Mouse (Mus musculus): ENCODE data around the gene Caskin2. TPM values are rescaled to one million over a fixed set of nuclear protein-coding genes. Genes with fewer than 3 reads are reported as not detected.

The Caskin2 gene
- polyA plus RNA-seq, 1 experiment from 2014 or later, result 6.6 TPM

DNA sequence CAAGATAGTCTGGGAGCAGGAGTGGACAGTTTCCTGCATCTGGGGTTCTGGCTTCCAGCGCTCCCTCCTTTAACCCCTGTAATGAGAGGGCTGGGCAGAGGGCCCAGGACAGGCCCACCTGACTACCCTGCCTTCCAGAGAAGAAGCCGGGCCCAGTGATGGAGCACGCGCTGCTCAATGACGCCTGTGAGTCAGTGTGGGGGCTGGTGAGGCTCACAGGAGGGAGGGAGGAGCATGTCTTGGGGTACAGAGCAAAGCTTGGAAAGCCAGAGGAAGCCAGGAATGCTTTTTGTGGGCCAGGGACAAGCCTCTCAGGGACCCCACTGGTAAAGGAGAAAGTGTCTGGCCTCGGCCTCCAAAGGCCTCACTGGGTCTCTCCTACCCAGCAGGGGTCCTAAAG lies 41.2 kb upstream of the Caskin2 start:
- Histone ChIP-seq H3K27ac (replicated peaks) (no peak overlapping the region), H3K9ac (ENCODE audit: low read length) (no peak overlapping the region), H3K27me3 (ENCODE audit: control insufficient read depth, insufficient read depth, low read length) (peaks cover 5% of the 10 kb centered on the region; the same call in 1 of the 2 replicates), H3K9me3 (ENCODE audit: control insufficient read depth, low read length) (no peaks in the 10 kb centered on the region), H3K4me3 (ENCODE audit: low read depth, low read length) (no peak overlapping the region), H3K4me2 (replicated peaks; ENCODE audit: low read depth) (no peak overlapping the region), H3K4me1 (replicated peaks; ENCODE audit: control insufficient read depth, insufficient read depth) (no peaks in the 10 kb centered on the region), H3K36me3 (ENCODE audit: control insufficient read depth, insufficient read depth, low read length) (peaks cover 15% of the 10 kb centered on the region)
- ATAC-seq (ENCODE audit: low FRiP score, low TSS enrichment), result no peak
- no peak for TF ChIP-seq CTCF (IDR thresholded peaks at IDR 0.05; ENCODE audit: low read depth)
- no peak for TF ChIP-seq EP300 (optimal IDR thresholded peaks at IDR 0.05)
- DNase-seq (ENCODE audit: low spot score), result no peak
- WGBS, result 78% methylated on average over 6 of the region's 6 CpGs

DNA sequence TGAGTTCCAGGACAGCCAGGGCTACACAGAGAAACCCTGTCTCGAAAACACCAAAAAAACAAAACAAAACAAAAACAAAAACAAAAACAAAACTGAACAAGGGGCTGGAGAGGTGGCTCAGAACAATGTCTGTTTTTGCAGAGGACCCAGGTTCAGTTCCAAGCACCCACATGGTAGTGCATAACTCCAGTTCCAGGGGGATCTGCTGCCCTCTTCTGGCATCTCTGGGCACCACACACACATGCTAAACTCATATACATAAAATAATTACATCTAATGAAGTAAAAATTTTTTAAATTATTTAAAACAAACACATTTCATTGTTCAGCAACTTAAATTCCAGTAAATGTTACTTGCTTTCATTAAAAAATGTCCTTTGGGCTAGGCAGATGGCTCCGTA lies 32.4 kb upstream of the Caskin2 start:
- Histone ChIP-seq H3K9me3 (ENCODE audit: control insufficient read depth, low read length) (no peaks in the 10 kb centered on the region), H3K36me3 (ENCODE audit: control insufficient read depth, insufficient read depth, low read length) (peaks cover 12% of the 10 kb centered on the region), H3K4me1 (replicated peaks; ENCODE audit: control insufficient read depth, insufficient read depth) (peaks cover 2% of the 10 kb centered on the region; the same call in 1 of the 2 replicates), H3K27me3 (ENCODE audit: control insufficient read depth, insufficient read depth, low read length) (no peaks in the 10 kb centered on the region), H3K4me2 (replicated peaks; ENCODE audit: low read depth) (no peak overlapping the region), H3K4me3 (ENCODE audit: low read depth, low read length) (no peak overlapping the region), H3K9ac (ENCODE audit: low read length) (no peak overlapping the region), H3K27ac (replicated peaks) (no peak overlapping the region)
- WGBS, result 98% methylated on average over 2 of the region's 2 CpGs
- ATAC-seq (ENCODE audit: low FRiP score, low TSS enrichment), result no peak
- TF ChIP-seq CTCF (IDR thresholded peaks at IDR 0.05; ENCODE audit: low read depth) (peak; percentile 44), EP300 (optimal IDR thresholded peaks at IDR 0.05) (no peak)
- no peak for DNase-seq (ENCODE audit: low spot score)

DNA sequence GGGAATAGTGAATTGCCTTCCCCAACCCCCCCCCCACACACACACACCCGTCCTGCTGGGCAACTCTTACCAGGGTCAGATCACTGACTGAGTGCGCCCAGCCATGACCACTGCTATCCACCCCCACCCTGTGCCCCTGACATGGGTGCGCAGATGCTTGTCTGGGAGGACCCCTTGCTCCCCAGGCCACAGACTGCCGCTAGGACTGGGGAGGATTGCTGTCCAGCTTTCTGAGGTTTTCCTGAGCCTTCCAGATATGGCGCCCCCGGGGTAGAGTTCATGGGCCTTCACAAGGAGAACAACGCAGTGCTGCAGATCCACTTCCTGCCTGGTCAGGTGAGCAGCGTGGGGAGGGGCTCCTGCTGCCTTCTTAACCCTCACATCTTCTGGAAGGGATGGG lies 30.8 kb upstream of the Caskin2 start:
- 64% methylated on average over 8 of the region's 8 CpGs for WGBS
- no peak for TF ChIP-seq CTCF (IDR thresholded peaks at IDR 0.05; ENCODE audit: low read depth)
- TF ChIP-seq EP300 (optimal IDR thresholded peaks at IDR 0.05), result no peak
- no peak overlapping the region for H3K9ac ChIP-seq (ENCODE audit: low read length)

DNA sequence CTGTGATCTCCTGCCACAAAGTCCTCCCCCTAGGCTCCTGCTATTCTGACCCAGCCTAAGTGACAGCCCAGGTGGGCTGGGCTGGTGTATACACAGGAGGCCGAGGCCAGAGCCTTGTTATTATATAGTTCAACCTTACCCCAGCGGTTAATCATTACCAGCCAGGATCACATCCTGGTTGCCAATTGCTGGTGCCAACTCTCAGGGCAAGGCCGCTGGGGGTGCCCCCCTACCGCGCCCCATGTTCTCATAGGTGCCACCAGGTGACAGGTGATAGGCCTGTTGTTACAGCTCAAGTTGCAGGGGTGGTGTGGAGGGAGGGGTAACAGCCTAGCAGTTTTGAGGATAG lies 30.4 kb upstream of the Caskin2 start:
- Histone ChIP-seq H3K4me1 (replicated peaks; ENCODE audit: control insufficient read depth, insufficient read depth) (peaks cover 2% of the 10 kb centered on the region; the same call in 1 of the 2 replicates), H3K9me3 (ENCODE audit: control insufficient read depth, low read length) (no peaks in the 10 kb centered on the region), H3K36me3 (ENCODE audit: control insufficient read depth, insufficient read depth, low read length) (peaks cover 3% of the 10 kb centered on the region; the same call in 1 of the 2 replicates), H3K27me3 (ENCODE audit: control insufficient read depth, insufficient read depth, low read length) (no peaks in the 10 kb centered on the region), H3K27ac (replicated peaks) (peak overlapping the region; percentile 88), H3K4me3 (ENCODE audit: low read depth, low read length) (no peak overlapping the region), H3K4me2 (replicated peaks; ENCODE audit: low read depth) (no peak overlapping the region), H3K9ac (ENCODE audit: low read length) (no peak overlapping the region)
- ATAC-seq (ENCODE audit: low FRiP score, low TSS enrichment) (peak; percentile 86), DNase-seq (ENCODE audit: low spot score) (peak; percentile 91)
- WGBS, result 57% methylated on average over 5 of the region's 5 CpGs
- TF ChIP-seq CTCF (IDR thresholded peaks at IDR 0.05; ENCODE audit: low read depth) (no peak), EP300 (optimal IDR thresholded peaks at IDR 0.05) (no peak)

More for the DNA sequence above, 30.8 kb upstream of the Caskin2 start:
- ATAC-seq (ENCODE audit: low FRiP score, low TSS enrichment) (peak; percentile 1; the same call in 1 of the 2 replicates), DNase-seq (ENCODE audit: low spot score) (peak; percentile 55)
- Histone ChIP-seq H3K27me3 (ENCODE audit: control insufficient read depth, insufficient read depth, low read length) (no peaks in the 10 kb centered on the region), H3K4me1 (replicated peaks; ENCODE audit: control insufficient read depth, insufficient read depth) (peaks cover 2% of the 10 kb centered on the region; the same call in 1 of the 2 replicates), H3K4me2 (replicated peaks; ENCODE audit: low read depth) (no peak overlapping the region), H3K27ac (replicated peaks) (peak overlapping the region; percentile 86), H3K9me3 (ENCODE audit: control insufficient read depth, low read length) (no peaks in the 10 kb centered on the region), H3K36me3 (ENCODE audit: control insufficient read depth, insufficient read depth, low read length) (peaks cover 3% of the 10 kb centered on the region; the same call in 1 of the 2 replicates), H3K4me3 (ENCODE audit: low read depth, low read length) (no peak overlapping the region)

DNA sequence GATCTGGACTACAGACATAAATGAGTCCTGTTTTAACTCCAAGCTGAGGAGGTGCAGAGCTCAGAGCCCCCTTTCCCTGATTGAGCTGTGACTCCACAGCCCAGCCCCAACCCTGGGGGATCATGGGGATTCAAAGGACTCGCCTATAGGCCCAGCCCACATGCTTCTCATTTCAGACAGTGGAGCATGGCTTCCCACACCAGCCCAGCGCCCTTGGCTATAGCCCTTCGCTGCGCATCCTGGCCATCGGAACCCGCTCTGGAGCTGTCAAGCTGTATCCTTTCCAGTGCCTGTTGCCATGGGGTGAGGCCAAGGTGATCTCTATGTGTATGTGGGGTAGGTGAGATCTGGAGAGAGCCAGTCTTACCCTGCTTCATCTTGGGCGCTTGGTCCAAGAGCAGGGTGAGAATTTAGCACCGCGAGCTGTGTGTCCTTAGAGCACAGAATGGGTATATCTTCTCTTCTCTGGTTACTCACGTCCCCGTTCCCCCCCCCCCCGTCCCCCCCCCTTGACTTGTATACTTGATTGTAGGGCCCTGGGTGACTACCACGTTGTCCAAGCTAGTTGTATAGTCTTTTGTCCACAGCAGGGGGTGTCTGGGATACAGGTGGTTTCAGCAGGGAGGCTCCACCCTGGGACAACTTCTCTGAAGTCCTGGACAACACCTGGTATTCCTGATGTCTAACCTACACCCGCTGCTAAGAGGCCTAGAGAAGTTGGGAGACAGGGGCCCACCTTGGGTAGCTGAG lies 29.9 kb upstream of the Caskin2 start:
- Histone ChIP-seq H3K4me1 (replicated peaks; ENCODE audit: control insufficient read depth, insufficient read depth) (peaks cover 2% of the 10 kb centered on the region; the same call in 1 of the 2 replicates), H3K27me3 (ENCODE audit: control insufficient read depth, insufficient read depth, low read length) (no peaks in the 10 kb centered on the region), H3K9ac (ENCODE audit: low read length) (peak overlapping the region; percentile 23; the same call in 1 of the 2 replicates), H3K27ac (replicated peaks) (peak overlapping the region; percentile 88), H3K9me3 (ENCODE audit: control insufficient read depth, low read length) (no peaks in the 10 kb centered on the region), H3K36me3 (ENCODE audit: control insufficient read depth, insufficient read depth, low read length) (peaks cover 3% of the 10 kb centered on the region; the same call in 1 of the 2 replicates), H3K4me2 (replicated peaks; ENCODE audit: low read depth) (no peak overlapping the region), H3K4me3 (ENCODE audit: low read depth, low read length) (no peak overlapping the region)
- TF ChIP-seq EP300 (optimal IDR thresholded peaks at IDR 0.05) (no peak), CTCF (IDR thresholded peaks at IDR 0.05; ENCODE audit: low read depth) (no peak)
- ATAC-seq (ENCODE audit: low FRiP score, low TSS enrichment) (no peak), DNase-seq (ENCODE audit: low spot score) (no peak)
- WGBS, result 81% methylated on average over 11 of the region's 14 CpGs

DNA sequence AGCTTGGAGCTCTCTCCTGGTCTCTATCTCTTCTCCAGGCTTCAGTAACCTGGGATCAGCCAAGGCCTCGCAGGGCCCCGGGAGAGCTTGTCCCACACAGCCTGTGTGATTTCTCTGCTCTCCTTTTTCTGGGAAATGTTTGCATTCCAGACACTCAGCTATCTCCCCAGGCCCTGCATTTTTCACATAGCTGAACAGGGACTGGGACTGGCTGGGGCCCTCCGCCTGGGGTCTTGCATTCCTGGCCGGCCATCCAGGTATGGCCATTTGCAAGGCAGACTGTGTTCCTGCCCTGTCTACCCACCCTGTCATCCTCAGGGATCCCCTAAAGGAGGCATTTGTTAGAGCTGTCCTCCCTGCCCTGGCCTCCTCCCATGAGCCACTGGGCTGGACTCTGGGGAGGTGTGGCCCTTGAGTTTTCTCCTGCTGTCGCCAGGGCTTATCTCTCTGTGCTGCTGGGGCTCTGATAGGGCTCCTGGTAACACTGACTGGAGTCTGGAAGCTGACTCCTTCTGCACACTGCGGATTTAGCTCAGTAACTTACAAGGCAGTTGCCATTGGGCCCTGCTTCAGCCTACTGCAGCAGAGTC lies 28.6 kb upstream of the Caskin2 start:
- peak overlapping the region; percentile 88 for H3K27ac ChIP-seq (replicated peaks)
- peak overlapping the region; percentile 8; the same call in 1 of the 2 replicates for H3K9ac ChIP-seq (ENCODE audit: low read length)
- ATAC-seq (ENCODE audit: low FRiP score, low TSS enrichment) (peak; percentile 60), DNase-seq (ENCODE audit: low spot score) (peak; percentile 86)
- no peak overlapping the region for H3K4me2 ChIP-seq (replicated peaks; ENCODE audit: low read depth)
- no peaks in the 10 kb centered on the region for H3K27me3 ChIP-seq (ENCODE audit: control insufficient read depth, insufficient read depth, low read length)
- peaks cover 2% of the 10 kb centered on the region; the same call in 1 of the 2 replicates for H3K36me3 ChIP-seq (ENCODE audit: control insufficient read depth, insufficient read depth, low read length)
- TF ChIP-seq EP300 (optimal IDR thresholded peaks at IDR 0.05) (no peak), CTCF (IDR thresholded peaks at IDR 0.05; ENCODE audit: low read depth) (no peak)
- no peak overlapping the region for H3K4me3 ChIP-seq (ENCODE audit: low read depth, low read length)
- H3K4me1 ChIP-seq (replicated peaks; ENCODE audit: control insufficient read depth, insufficient read depth), result peaks cover 2% of the 10 kb centered on the region; the same call in 1 of the 2 replicates
- 18% methylated on average over 6 of the region's 6 CpGs for WGBS
- H3K9me3 ChIP-seq (ENCODE audit: control insufficient read depth, low read length), result no peaks in the 10 kb centered on the region

All from stomach, postnatal 0 days (tissue).